Mouse (Mus musculus) cortical plate, adult 2 months (tissue): ENCODE results near the gene Tmem119. TPM values are rescaled to one million over a fixed set of nuclear protein-coding genes. Genes with fewer than 3 reads are reported as not detected.
A peak's percentile ranks its signal among the peaks of the same experiment; 100 is the strongest.
"Not testable (repeated sequence)": the region's sequence is repeated elsewhere in the genome, so short reads cannot be mapped to it uniquely, and the experiment has no call there.

Experiments used
- H3K27ac ChIP-seq: fragments of 200-500 bp; 2 replicates; pipeline ENCODE4 v1.5.1; 2012; ENCODE audit warnings: low read length, control low read depth, inconsistent platforms; ENCODE audit not compliant: insufficient read depth
- H3K4me1 ChIP-seq: fragments of 200-500 bp; 2 replicates; pipeline ENCODE4 v1.6.1; 2011; ENCODE audit warnings: low read length; ENCODE audit not compliant: control insufficient read depth, insufficient read depth
- H3K4me3 ChIP-seq: fragments of 200-500 bp; 2 replicates; pipeline ENCODE4 v1.5.1; 2011; ENCODE audit warnings: mild to moderate bottlenecking, low read length, control low read depth; ENCODE audit not compliant: insufficient read depth
- CTCF ChIP-seq: fragments of 200-500 bp; IDR thresholded peaks from 2 replicates; pipeline ENCODE4 v1.5.1; 2011; ENCODE audit warnings: mild to moderate bottlenecking, control low read depth, low read length; ENCODE audit not compliant: insufficient read depth; ENCODE audit errors: extremely low read depth
- POLR2A ChIP-seq: fragments of 200-500 bp; IDR thresholded peaks from 2 replicates; pipeline ENCODE4 v1.6.1; 2011; ENCODE audit warnings: mild to moderate bottlenecking, low read length, control low read depth; ENCODE audit not compliant: insufficient read depth; ENCODE audit errors: extremely low read depth
- polyA plus RNA-seq: library from polyadenylated mRNA; depleted of rRNA; stranded (reverse); fragments of >200 nt; gene quantifications from 2 replicates; pipeline ENCODE4 v1.2.3, GENCODE M21; 2012

Tmem119 gene
- polyA plus RNA-seq, 1 experiment: 25.4 TPM

- no peaks in the 10 kb centered on the region for H3K4me1 ChIP-seq
- TF ChIP-seq CTCF: no peak
- TF ChIP-seq POLR2A: no peak
- H3K4me3 ChIP-seq: no peak overlapping the region
- no peak overlapping the region for H3K27ac ChIP-seq
These were observed 20.1 kb downstream of the Tmem119 start for GRCm38 (mm10) chr5:113780082-113780752.

GRCm38 (mm10) chr5:113779569-113779968 lies 20.7 kb downstream of the Tmem119 start:
- Histone ChIP-seq H3K4me3 (no peak overlapping the region), H3K4me1 (no peaks in the 10 kb centered on the region), H3K27ac (no peak overlapping the region)
- TF ChIP-seq CTCF (no peak), POLR2A (no peak)

- not testable (repeated sequence) for H3K4me1 ChIP-seq, H3K4me3 ChIP-seq, H3K27ac ChIP-seq
These were observed 22.6 kb downstream of the Tmem119 start for GRCm38 (mm10) chr5:113777728-113778127.

- no peak overlapping the region for H3K4me3 ChIP-seq
- no peaks in the 10 kb centered on the region for H3K4me1 ChIP-seq
- TF ChIP-seq POLR2A (no peak), CTCF (no peak)
- peak overlapping the region; percentile 79; the same call in 1 of the 2 replicates for H3K27ac ChIP-seq
These were observed 23.5 kb downstream of the Tmem119 start for GRCm38 (mm10) chr5:113776896-113777226.

- Histone ChIP-seq H3K4me1 (no peaks in the 10 kb centered on the region), H3K27ac (peak overlapping the region; percentile 79), H3K4me3 (no peak overlapping the region)
- TF ChIP-seq POLR2A: no peak
- no peak for TF ChIP-seq CTCF
These were observed 24.0 kb downstream of the Tmem119 start for GRCm38 (mm10) chr5:113776128-113776895.

GRCm38 (mm10) chr5:113775585-113775984 lies 24.7 kb downstream of the Tmem119 start:
- H3K27ac ChIP-seq: no peak overlapping the region
- no peaks in the 10 kb centered on the region for H3K4me1 ChIP-seq
- TF ChIP-seq CTCF (no peak), POLR2A (no peak)
- H3K4me3 ChIP-seq: no peak overlapping the region

- no peak for TF ChIP-seq POLR2A
- peak; percentile 84 for TF ChIP-seq CTCF
- H3K27ac ChIP-seq: no peak overlapping the region
- peak overlapping the region; percentile 99 for H3K4me3 ChIP-seq
- H3K4me1 ChIP-seq: peaks cover 3% of the 10 kb centered on the region; the same call in 1 of the 2 replicates
These were observed 26.7 kb downstream of the Tmem119 start for GRCm38 (mm10) chr5:113773664-113774063.

- Histone ChIP-seq H3K4me3 (peak overlapping the region; percentile 99), H3K27ac (no peak overlapping the region), H3K4me1 (peaks cover 3% of the 10 kb centered on the region; the same call in 1 of the 2 replicates)
- TF ChIP-seq POLR2A (no peak), CTCF (no peak)
These were observed 27.3 kb downstream of the Tmem119 start for GRCm38 (mm10) chr5:113772905-113773519.

- Histone ChIP-seq H3K27ac (peak within 1 kb of the TSS; percentile 100), H3K4me3 (peak within 1 kb of the TSS; percentile 99), H3K4me1 (peaks cover 3% of the 10 kb centered on the region; the same call in 1 of the 2 replicates)
- TF ChIP-seq CTCF: no peak
- 0 out of 2 replicates have a peak, but pooled peaks have one; percentile 39 for TF ChIP-seq POLR2A
These were observed 27.8 kb downstream of the Tmem119 start, which contains the start of the genes Sart3 and Iscu for GRCm38 (mm10) chr5:113772450-113772895. Gene Sart3, minus strand, starts transcription at chr5:113772510. Gene Iscu, plus strand, starts transcription at chr5:113772748.
